Mouse (Mus musculus): ENCODE results near the gene Tcte2. TPM values are rescaled to one million over a fixed set of nuclear protein-coding genes. Genes with fewer than 3 reads are reported as not detected.
"Not testable (repeated sequence)": the region's sequence is repeated elsewhere in the genome, so short reads cannot be mapped to it uniquely, and the experiment has no call there.

Tcte2 gene
- polyA plus RNA-seq, 1 experiment from 2014 or later: 3.4 TPM

- 74% methylated on average over 6 of the region's 6 CpGs for WGBS
- Histone ChIP-seq H3K36me3 (no peaks in the 10 kb centered on the region), H3K4me2 (no peak overlapping the region), H3K4me3 (no peak overlapping the region), H3K9ac (no peak overlapping the region), H3K27ac (no peak overlapping the region), H3K4me1 (peaks cover 15% of the 10 kb centered on the region), H3K9me3 (no peaks in the 10 kb centered on the region), H3K27me3 (no peaks in the 10 kb centered on the region)
- ATAC-seq (ENCODE audit: insufficient number of reproducible peaks, low FRiP score, low TSS enrichment, low read depth): no peak
Measured at GRCm38 (mm10) chr17:13679725-13680124, 81.9 kb downstream of the Tcte2 start.

DNA sequence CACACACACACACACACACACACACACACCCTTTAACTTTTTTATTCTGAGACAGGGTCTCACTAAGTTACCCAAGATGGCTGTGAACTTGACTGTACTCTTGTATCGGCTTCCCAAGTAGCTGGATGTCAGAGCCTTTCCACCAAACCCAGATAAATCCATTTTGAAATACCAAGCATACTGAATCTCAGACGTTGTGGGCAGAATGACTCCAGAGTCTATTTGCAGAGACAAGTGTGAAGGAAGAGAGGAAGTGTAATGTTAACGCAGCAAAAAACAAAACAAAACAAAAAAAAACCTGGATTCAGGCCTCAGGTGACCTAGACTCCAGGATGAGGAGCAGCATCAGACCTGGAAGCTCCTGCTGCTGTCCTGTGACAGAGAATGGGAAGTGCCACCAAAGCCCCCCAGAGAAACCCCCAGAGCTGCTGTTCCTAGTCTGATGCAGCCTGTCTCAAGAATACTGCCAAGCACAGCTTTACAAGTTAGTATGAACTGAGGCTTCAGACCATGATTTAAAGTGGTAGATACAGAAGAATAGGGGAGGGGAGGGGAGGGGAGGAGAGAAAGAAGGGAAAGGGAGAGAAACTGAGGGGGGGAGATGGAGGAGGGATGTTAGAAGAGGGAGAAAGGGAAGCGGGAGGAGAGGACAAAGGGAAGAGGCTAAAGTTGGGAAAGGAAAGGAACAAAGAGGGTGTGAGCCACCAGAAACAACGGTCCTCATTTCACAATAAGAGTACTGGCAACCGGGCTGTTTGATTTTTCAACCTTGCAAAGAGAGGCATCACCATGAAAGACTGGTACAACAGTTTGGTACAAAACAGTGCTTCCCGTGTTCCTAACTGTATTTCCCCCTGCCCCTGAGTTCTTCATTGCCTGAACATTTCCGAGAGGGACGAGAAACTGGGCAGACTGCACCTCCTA is 84.1 kb downstream of the Tcte2 start:
- Histone ChIP-seq H3K36me3 (no peaks in the 10 kb centered on the region), H3K27me3 (no peaks in the 10 kb centered on the region), H3K4me1 (peaks cover 4% of the 10 kb centered on the region; the same call in 1 of the 2 replicates), H3K9ac (no peak overlapping the region), H3K4me3 (no peak overlapping the region), H3K9me3 (no peaks in the 10 kb centered on the region), H3K4me2 (no peak overlapping the region), H3K27ac (no peak overlapping the region)
- WGBS: 54% methylated on average over 9 of the region's 9 CpGs
- no peak for ATAC-seq (ENCODE audit: insufficient number of reproducible peaks, low FRiP score, low TSS enrichment, low read depth)

DNA sequence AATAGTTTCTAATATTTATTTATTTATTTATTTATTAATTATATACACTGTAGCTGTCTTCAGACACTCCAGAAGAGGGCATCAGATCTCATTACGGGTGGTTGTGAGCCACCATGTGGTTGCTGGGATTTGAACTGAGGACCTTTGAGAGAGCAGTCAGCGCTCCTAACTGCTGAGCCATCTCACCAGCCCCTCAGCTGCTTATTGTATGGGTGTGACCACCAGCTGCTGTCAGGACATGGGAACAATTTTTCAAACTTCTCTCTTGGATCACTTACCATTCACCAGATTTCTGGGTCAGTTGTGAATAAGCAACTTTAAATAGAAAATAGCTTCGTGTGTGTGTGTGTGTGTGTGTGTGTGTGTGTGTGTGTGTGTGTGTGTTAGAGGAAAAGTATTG is 85.5 kb downstream of the Tcte2 start:
- H3K4me3 ChIP-seq; H3K4me1 ChIP-seq; H3K4me2 ChIP-seq; ATAC-seq (ENCODE audit: insufficient number of reproducible peaks, low FRiP score, low TSS enrichment, low read depth); H3K27me3 ChIP-seq; H3K9me3 ChIP-seq; H3K9ac ChIP-seq; H3K36me3 ChIP-seq; H3K27ac ChIP-seq: not testable (repeated sequence)
- 93% methylated on average over 3 of the region's 3 CpGs for WGBS

GRCm38 (mm10) chr17:13675630-13676029 is 86.0 kb downstream of the Tcte2 start:
- 70% methylated on average over 4 of the region's 4 CpGs for WGBS
- Histone ChIP-seq H3K9ac (no peak overlapping the region), H3K4me2 (no peak overlapping the region), H3K4me3 (no peak overlapping the region), H3K36me3 (no peaks in the 10 kb centered on the region), H3K4me1 (no peaks in the 10 kb centered on the region), H3K27me3 (no peaks in the 10 kb centered on the region), H3K9me3 (no peaks in the 10 kb centered on the region), H3K27ac (no peak overlapping the region)
- ATAC-seq (ENCODE audit: insufficient number of reproducible peaks, low FRiP score, low TSS enrichment, low read depth): no peak

DNA sequence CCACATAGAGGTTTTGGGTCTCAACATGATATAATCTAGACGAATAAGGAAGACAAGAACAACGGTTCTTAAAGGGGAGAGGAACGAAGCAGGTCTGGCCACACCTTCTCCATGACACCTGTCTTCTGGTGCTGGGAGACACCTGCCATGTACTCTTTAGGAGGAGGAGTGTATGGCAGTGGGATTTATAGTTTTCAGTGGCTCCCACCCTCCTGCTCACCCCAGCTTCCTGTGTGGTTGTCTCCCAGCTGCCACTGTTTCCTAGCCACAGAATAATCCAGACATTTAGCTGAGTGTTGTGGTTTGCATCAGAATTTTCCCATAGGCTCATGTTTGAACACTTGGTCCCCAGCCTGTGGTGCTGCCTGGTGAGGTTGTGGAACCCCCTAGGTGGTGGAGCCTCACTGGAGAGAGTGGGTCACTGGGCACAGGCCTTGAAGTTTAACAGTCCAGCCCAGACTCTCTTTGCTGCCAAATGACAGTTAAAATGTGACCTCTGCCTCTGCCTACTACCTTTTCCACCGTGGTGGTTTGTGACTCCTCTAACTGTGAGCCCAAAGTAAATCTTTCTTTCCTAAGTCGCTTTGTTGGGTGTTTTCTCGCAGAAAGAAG is 86.8 kb downstream of the Tcte2 start:
- Histone ChIP-seq H3K36me3 (no peaks in the 10 kb centered on the region), H3K9me3 (no peaks in the 10 kb centered on the region), H3K9ac (no peak overlapping the region), H3K4me1 (no peaks in the 10 kb centered on the region), H3K27me3 (no peaks in the 10 kb centered on the region), H3K4me2 (no peak overlapping the region), H3K27ac (no peak overlapping the region), H3K4me3 (no peak overlapping the region)
- ATAC-seq (ENCODE audit: insufficient number of reproducible peaks, low FRiP score, low TSS enrichment, low read depth): no peak
- WGBS: 76% methylated on average over 6 of the region's 6 CpGs

- H3K9me3 ChIP-seq: no peaks in the 10 kb centered on the region
- H3K4me1 ChIP-seq: peaks cover 18% of the 10 kb centered on the region
- 79% methylated on average over 4 of the region's 4 CpGs for WGBS
- H3K27me3 ChIP-seq: no peaks in the 10 kb centered on the region
- H3K27ac ChIP-seq: no peak overlapping the region
- ATAC-seq (ENCODE audit: insufficient number of reproducible peaks, low FRiP score, low TSS enrichment, low read depth): no peak
- H3K36me3 ChIP-seq: no peaks in the 10 kb centered on the region
- H3K4me3 ChIP-seq: no peak overlapping the region
- no peak overlapping the region for H3K4me2 ChIP-seq
- H3K9ac ChIP-seq: no peak overlapping the region
Measured at GRCm38 (mm10) chr17:13671732-13672131, 89.9 kb downstream of the Tcte2 start.

DNA sequence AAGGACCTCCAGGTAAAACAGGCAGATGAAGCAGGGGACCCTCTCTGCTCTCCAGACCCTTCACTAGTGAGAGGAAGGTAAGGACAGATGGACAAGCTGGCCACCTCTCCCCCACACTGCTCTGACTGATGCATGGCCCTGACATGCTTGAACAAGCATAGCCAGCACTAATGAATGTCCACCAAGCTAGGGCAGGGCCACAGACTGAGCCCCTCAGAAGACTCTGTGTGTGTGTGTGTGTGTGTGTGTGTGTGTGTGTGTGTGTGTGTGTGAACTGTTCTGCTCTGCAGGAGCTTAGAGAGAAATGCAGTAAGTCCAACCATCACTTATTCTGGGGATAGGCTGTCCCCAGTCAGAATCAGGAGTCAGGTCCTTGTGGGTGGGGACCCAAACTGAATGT is 91.4 kb downstream of the Tcte2 start:
- no peak overlapping the region for H3K9ac ChIP-seq
- peaks cover 18% of the 10 kb centered on the region for H3K4me1 ChIP-seq
- no peak overlapping the region for H3K4me2 ChIP-seq
- no peaks in the 10 kb centered on the region for H3K36me3 ChIP-seq
- H3K9me3 ChIP-seq: no peaks in the 10 kb centered on the region
- H3K27ac ChIP-seq: no peak overlapping the region
- ATAC-seq (ENCODE audit: insufficient number of reproducible peaks, low FRiP score, low TSS enrichment, low read depth): no peak
- no peak overlapping the region for H3K4me3 ChIP-seq
- H3K27me3 ChIP-seq: no peaks in the 10 kb centered on the region

GRCm38 (mm10) chr17:13669206-13669605 is 92.4 kb downstream of the Tcte2 start:
- Histone ChIP-seq H3K9me3 (no peaks in the 10 kb centered on the region), H3K36me3 (no peaks in the 10 kb centered on the region), H3K9ac (no peak overlapping the region), H3K27me3 (no peaks in the 10 kb centered on the region), H3K4me3 (no peak overlapping the region), H3K4me1 (peaks cover 18% of the 10 kb centered on the region), H3K4me2 (no peak overlapping the region; the same call in 1 of the 2 replicates), H3K27ac (no peak overlapping the region)
- no peak for ATAC-seq (ENCODE audit: insufficient number of reproducible peaks, low FRiP score, low TSS enrichment, low read depth)
- 22% methylated on average over 8 of the region's 8 CpGs for WGBS

DNA sequence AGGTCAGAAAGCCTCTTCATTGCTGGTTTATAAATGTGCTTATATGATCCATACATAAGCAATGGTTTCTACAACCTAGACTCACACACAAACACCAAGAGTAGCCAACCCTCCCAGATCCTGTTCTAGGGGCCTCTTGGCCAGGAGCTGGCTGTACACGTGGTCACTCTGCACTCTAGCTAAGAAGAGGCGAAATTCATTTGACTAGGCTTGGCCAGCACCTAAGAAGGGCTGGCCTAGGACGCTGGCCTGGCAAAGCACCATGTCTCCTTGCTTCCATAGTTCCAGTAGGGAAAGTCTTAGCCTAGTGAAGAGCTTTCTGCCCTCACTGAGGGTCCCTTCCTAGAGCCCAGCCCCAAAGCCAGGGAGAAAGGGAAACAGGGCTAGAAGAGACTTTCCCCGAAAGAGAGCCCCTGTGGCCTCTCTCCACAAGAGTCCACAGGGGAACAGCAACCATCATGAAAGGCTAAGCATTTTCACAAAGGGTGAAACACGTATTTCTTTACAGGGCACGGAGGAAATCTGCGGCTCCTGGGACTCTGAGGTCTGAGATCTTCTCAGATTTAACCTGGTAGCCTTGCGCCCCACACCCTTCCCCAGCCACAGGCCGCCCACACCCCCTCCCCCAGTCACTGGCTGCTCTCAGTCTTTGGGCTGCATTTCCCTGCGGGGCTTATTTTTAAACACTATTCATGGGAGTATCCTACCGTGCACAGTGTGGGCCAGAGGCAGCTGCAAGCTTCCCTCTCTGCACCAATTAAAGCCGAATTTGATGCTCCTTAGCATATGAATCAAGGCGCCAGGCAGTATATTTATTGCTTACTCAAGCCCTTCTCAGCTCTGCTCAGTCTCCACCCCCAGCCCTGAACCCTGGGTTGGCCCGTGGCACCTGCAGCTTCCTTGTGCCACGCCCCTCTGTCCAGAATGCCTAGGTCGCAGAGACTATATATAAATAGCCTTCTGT is 93.3 kb downstream of the Tcte2 start:
- Histone ChIP-seq H3K4me2 (peak overlapping the region; percentile 12; the same call in 1 of the 2 replicates), H3K4me1 (peaks cover 18% of the 10 kb centered on the region), H3K9ac (no peak overlapping the region), H3K27ac (peak overlapping the region; percentile 19; the same call in 1 of the 2 replicates), H3K36me3 (no peaks in the 10 kb centered on the region), H3K4me3 (no peak overlapping the region), H3K9me3 (no peaks in the 10 kb centered on the region), H3K27me3 (no peaks in the 10 kb centered on the region)
- ATAC-seq (ENCODE audit: insufficient number of reproducible peaks, low FRiP score, low TSS enrichment, low read depth): 0 out of 2 replicates have a peak, but pooled peaks have one; percentile 32
- 10% methylated on average over 16 of the region's 16 CpGs for WGBS

DNA sequence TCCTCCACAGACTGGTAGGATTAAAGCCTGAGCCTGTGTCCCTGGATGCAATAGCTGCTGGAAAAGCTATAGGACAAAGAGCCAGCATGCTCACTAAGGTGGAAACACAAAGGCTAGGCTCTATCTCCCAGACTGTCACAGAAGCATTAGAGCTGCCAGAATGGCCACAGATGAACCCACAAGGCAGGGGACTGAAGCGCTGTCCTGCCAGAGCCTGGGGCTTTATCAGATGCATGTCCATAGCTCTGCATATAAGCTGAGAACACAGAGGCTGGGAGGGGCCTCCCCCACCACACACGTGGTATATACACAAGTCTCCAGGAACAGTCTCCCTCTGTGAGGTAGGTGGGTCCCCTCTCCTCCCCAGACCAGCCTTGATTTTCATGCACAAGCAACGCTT is 94.6 kb downstream of the Tcte2 start:
- WGBS: 74% methylated on average over 3 of the region's 3 CpGs
- H3K4me3 ChIP-seq: no peak overlapping the region
- no peak overlapping the region for H3K9ac ChIP-seq
- ATAC-seq (ENCODE audit: insufficient number of reproducible peaks, low FRiP score, low TSS enrichment, low read depth): no peak
- H3K27ac ChIP-seq: no peak overlapping the region
- no peaks in the 10 kb centered on the region for H3K27me3 ChIP-seq
- no peaks in the 10 kb centered on the region for H3K9me3 ChIP-seq
- H3K4me2 ChIP-seq: no peak overlapping the region
- H3K4me1 ChIP-seq: peaks cover 18% of the 10 kb centered on the region
- no peaks in the 10 kb centered on the region for H3K36me3 ChIP-seq

GRCm38 (mm10) chr17:13665731-13666130 is 95.9 kb downstream of the Tcte2 start:
- H3K4me1 ChIP-seq: peaks cover 18% of the 10 kb centered on the region

More at GRCm38 (mm10) chr17:13665731-13666130, 95.9 kb downstream of the Tcte2 start:
- no peaks in the 10 kb centered on the region for H3K27me3 ChIP-seq
- no peak overlapping the region for H3K4me3 ChIP-seq
- no peaks in the 10 kb centered on the region for H3K36me3 ChIP-seq
- no peak for ATAC-seq (ENCODE audit: insufficient number of reproducible peaks, low FRiP score, low TSS enrichment, low read depth)
- no peak overlapping the region for H3K9ac ChIP-seq
- H3K4me2 ChIP-seq: no peak overlapping the region
- H3K9me3 ChIP-seq: no peaks in the 10 kb centered on the region
- H3K27ac ChIP-seq: no peak overlapping the region
- 76% methylated on average over 1 of the region's 1 CpGs for WGBS
